Mouse (Mus musculus): ENCODE measurements around the gene Wt1.

The Wt1 gene

DNA sequence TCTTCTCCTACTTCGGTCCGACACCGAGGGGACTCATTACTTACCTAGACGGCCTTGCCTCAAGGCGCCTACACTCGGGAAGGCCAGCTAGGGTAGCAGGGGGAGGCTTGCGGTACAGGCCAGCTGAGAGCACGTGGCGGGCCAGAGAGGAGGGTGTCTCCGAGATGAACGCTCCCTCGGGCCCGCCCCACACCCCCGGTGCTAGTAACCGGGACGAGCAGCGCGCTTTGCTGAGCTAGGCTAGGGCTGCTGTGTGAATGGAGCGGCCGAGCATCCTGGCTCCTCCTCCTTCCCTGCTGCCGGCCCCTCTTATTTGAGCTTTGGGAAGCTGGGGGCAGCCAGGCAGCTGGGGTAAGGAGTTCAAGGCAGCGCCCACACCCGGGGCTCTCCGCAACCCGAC lies at the start of gene Wt1:
Wt1 (plus strand) TSS at position 251 of the 400 bp plus-strand sequence.
- no peak for DNase-seq (ENCODE audit: low spot score)

DNA sequence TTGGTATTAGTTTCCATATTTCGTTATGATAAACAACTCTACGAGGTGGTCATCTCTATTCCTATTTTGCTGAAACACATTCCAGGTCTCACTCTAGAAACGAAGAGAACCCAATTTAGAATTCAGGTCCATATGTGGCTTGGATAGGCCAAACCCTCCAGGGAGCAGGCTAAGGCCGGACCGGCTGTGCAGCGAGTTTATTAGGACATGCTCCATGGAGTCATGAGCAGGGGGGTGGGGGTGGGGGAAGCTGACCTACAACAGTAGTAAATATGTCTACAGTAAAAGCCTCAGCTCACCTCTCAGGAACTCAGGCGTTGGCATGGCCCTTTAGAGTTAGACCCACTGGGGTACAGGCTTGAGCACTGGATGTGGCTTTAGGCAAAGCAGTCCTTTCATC lies 49.2 kb upstream of the Wt1 start:
- no peak for DNase-seq (ENCODE audit: low spot score)

DNA sequence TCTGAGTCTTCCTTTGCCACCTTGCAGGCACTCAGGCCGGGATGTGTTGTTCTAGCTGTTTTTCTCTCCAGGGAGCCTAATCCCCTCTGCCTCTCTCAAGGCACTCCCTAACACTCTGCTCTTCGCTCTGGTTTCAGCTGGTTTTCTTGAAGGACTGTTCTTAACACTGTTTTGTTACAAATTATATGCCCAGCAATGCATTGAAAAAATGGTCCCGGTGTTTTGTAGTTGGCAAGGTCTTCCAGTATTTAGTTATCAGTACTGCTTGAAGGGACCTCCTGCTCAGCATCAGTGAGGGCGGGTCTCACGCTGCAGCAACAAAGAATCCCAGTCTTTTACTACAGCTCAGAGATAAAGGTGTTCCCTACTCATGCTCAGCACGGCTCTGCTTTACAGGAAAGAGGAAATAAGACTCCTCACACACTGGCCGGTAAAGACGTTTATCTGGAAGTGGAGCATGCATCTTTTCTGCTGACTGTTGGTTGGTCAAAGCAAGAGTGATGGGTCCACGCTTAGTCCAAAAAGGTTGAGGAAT lies 44.0 kb upstream of the Wt1 start:
- DNase-seq (ENCODE audit: low spot score) = no peak

DNA sequence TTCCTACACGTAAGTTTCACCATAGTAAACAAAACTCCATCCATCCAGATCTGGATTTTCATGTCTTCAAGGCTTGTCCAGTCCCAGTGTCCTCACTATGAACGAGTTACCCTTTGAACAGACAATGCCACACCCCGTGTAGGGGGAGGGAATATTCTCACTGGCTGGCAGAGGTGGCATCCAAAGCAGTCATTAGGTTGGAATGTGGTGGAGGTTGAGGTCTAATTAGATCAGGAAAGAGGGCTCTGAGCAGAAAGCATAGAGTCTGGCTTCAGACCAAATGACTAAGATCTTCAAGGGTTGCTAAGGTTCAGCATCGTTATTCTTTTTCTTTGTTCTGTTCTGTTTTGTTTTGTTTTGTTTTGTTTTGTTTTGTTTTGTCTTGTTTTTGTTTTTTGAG lies 42.3 kb upstream of the Wt1 start:
- DNase-seq (ENCODE audit: low spot score) = no peak

DNA sequence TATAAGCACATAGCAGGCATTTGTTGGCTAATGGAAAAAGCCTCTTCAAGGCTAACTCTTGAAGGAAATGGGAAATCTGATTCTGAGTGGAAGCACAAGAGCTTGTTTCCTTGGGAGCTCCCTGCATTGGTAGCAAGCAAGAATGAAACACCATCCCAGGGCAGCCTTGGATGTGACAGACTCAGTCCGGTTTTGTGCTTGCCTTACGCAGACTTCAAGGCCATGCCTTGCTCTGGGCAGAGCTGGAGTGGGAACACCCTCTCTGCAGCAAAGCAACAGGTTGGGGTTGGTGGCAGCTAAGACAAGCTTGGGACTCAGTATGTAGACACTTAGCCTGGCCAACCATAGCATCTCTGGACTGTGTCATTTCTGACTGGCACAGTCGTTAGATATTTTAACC lies 40.2 kb upstream of the Wt1 start:
- no peak for DNase-seq (ENCODE audit: low spot score)

DNA sequence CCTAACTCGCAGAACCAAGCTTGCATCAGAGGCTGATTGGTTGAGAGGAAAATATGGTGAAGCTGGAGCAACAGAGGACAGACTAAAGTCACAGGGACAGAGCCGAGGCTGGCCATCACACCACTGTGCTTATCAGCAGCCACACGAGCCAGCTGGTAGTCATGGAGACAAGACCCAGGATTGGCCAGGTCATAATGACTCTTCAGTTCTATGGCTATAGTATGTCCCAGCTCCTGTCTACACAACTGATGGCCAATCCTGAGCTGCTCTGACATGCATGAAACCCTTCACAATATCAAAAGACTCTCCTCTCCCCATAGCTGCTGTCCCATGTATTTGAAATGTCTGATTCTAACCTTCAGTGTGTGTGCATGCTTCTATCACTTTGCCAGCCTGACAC lies 38.3 kb upstream of the Wt1 start:
- no peak for DNase-seq (ENCODE audit: low spot score)

DNA sequence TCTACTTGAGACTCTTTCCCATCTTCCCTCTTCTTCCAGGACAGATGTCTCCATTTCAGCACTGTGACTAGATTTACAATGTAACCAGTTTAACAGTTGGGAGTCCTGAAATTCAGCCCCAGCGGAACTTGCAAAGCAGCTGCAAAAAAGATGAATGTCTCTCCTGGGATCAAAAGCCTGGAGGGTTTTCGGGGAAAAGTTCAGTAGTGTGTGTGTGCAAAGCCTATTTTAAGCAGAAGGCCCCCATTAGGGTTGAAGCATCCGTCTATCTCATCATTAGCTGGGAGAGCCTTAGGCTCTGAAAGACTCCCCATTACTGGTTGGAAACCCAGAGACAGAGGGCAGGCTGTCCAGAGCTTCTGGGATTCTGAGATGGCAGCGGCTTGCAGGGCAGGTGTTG lies 37.2 kb upstream of the Wt1 start:
- no peak for DNase-seq (ENCODE audit: low spot score)

DNA sequence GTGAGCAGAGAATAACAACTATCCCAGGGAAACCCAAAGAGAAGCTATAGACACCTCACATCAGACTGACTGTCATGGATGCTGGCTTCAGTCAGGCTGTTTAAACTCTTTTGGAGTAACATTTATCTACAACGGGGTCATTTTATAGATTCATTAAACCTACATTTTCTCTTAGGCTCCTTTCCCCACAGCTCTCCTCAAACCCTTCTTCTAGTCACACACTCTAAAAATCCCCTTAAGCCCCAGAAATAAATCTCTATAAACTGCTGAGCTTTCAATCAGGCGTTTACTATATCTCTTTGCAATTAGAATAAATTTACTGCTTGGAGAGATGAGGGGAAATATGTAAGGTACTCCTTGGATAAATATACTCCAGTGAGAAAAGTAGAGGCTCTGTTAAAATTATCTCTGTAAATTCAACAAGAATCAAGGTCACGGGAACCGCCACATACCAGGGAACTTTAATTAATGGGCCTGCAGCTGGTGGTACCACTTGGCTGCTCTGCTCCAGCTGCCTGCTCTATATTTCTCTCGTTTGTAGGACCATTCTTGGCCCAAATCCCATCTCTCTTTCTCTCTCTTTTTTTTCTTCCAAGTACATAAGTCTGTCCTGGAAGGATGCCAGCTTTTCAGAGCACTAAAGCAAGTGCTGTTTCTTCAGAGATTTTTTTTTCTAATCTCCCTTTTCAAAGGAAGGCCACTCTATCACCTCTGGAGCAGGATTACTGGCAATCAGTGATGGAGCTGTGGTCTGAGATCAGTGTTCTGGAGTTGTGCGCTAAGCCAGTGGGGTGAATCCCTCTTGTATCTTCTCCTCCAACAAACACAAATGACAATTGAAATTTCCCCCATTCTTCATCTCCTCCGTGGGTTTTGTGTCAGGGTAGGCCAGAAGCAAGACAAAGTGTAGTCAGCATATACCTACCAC lies 36.5 kb upstream of the Wt1 start:
- no peak for DNase-seq (ENCODE audit: low spot score)

DNA sequence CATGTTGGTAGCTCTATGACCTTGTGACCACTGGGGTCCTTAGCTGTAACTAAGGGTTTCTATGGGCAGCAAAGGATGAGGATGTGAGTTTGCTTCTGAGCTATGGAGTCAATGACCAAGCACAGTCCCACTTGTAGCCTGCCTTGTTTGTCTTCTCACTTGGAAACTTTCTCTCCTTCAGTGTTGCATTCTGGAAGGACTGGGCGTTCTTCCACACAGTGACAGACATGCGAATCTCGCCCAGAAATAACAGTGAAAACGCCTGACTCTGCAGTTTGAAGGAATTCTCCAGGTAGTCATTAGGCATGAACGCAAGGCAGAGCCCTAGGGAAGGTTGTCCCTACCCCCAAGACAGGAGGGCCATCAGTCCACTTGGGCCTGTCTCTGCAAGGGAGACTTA lies 35.3 kb upstream of the Wt1 start:
- DNase-seq (ENCODE audit: low spot score) = no peak

DNA sequence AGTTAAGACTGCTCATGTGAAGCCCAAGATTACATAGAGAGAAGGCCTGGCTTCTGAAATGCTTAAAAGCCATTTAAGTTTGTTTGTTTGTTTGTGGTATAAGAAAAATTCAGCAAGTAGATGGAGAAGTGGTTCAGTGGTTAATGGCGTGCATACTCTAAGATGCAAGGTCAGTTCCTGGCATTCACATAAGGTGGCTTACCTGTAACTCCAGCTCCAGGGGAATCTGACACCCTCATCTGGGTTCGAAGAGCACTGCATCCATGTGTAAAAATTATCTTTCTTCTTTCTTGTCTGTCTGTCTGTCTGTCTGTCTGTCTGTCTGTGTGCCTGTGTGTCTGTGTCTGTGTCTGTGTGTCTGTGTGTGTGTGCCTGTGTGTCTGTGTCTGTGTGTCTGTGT lies 34.6 kb upstream of the Wt1 start, which contains the start of gene Gm11060:
Gm11060 (plus strand) TSS at position 301 of the 400 bp plus-strand sequence.
- no peak for DNase-seq (ENCODE audit: low spot score)

DNA sequence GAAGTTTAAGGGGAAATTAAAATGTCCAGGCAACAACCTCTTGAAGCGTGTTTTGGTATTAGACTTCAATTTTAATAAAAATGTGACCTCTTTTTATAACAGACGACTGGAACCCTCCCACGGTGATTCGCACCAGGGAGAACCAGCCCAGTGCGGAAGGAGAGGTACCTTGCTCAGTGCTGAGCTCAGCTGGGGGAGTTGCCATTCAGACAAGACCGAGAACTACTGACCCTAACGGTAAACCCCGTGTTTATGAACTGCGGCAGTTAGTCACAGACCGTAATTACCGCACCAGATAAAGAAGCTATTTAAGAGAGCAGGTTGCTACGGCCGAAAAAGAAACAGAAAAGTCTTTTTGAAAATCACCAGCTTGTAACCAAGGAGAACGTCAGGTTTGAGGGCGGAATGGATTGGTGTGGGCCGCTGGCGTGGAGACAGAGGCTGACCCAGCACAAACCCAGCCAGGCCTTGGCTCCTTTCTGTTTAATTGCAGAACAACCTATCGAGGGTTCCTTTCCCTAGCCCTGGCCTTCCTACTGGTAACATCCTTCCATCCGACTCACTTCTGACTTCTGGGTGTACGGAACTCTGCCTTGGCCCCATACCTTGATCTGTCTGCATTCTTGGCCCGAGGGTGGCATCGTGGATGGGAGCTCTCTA lies 28.9 kb upstream of the Wt1 start:
- no peak for DNase-seq (ENCODE audit: low spot score)

DNA sequence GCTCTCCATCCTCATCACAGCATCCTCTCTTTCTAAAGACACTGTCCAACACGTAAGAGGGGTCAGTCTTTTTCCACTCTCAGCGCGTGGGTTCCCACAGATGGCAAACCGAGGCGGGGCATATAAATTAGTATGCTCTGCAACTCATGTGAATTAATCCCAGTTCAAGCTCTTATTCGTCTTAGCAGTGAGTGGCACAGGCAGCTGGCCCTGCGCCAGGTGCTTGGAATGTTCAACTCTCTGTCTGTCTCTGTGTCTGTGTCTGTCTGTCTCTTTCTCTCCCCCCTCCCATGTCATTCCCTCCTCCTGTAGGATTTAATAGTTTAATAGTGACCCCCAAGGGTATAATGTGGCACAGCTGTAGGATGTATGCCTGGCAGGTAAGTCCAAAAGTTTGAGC lies 26.9 kb upstream of the Wt1 start:
- DNase-seq (ENCODE audit: low spot score) = no peak

DNA sequence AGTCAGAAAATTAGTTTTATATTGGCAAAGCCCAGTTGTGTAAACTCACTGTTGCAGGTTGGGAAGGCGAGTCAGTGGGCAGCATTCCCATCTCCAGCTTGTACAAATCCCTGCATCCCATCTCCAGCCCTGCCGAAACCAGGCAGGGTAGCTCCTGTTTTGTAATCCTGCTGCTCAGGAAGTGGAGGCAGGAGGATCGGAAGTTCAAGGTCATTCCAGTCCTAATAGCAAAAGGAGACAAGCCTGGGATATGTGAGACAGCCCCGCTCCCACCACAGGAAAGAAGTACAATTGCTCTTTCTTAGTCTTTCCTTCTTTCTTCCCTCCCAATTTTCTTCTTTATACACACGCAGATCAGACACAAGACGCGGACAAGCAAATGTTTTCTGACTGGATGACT lies 25.8 kb upstream of the Wt1 start:
- no peak for DNase-seq (ENCODE audit: low spot score)

DNA sequence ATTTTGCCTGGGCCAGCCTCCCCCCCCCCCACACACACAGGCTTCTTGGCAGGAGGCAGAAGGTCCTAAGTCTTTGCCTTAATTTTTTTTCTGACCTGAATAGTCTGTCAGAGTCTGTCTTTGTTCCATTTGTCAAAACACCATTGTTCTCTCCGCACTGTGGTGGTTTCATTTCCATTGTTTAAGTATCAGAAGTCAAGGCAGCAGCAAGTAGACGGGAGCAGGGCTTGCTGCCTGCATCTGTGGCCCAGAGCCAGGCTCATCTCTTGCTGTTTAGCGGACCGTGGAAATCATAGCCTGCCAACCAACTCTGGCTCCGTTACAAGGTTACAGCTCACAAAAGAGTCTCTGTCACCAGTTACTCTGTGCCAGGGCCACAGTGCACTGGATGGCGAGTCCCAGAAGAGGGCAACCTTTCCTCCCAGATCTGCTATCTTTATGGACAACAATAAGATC lies 17.6 kb upstream of the Wt1 start:
- DNase-seq (ENCODE audit: low spot score) = no peak

DNA sequence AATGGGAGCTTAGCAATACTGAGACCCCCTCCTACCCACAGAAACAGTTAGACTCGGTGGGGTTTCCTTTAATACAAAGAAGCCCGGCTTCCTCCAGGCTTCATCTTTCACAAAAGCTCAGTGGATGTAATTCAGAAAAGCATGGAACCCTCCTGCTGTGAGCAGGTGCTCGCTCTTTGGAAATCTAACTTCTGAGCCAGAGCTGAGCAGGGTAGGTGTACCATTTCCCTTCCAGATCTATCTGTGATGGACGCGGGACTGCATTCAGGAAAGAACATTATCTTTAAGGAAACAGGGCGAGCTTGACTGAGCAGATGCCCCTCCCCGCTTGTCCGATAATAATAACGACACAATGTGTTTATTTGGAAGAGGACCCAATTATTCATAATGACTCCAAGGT lies 12.3 kb upstream of the Wt1 start:
- DNase-seq (ENCODE audit: low spot score) = no peak

DNA sequence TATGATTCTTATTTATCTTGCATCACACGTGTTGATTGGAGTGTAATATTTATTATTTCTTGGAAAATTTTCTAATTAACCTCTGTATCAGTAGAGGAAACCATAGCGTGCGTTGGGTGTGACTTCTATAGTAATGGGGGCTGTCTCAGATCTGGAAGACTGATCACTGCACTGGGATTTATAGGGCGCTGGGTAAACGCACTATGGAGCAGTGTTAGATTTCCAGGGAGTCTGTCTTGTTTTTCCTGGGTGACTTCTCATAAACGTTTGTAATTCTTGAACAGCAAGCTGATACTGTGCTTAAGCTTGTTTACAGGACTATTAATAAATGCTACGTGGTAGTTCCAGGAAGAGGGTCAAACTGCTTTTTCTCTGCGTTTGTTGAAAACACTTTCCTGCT lies 8.7 kb upstream of the Wt1 start:
- DNase-seq (ENCODE audit: low spot score) = no peak

DNA sequence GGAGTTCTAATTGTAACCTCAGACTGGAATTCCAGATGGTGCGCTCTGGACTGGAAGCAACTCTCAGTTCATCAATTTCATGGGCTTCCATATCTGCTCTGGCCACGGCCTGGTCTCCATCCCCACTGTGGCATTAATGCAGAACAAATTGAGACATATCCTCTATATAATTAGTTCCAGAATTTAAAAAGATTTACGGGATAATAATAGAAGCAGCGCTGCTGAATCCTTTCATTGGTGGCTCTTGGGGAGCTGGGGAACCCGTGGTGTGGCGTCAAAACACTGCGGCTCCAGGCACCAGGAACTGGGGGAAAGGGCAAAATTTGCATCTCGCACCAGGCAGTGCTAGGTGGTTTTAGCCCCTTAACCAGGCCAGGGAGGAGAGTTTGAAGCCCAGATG lies 4.1 kb upstream of the Wt1 start:
- DNase-seq (ENCODE audit: low spot score) = no peak

DNA sequence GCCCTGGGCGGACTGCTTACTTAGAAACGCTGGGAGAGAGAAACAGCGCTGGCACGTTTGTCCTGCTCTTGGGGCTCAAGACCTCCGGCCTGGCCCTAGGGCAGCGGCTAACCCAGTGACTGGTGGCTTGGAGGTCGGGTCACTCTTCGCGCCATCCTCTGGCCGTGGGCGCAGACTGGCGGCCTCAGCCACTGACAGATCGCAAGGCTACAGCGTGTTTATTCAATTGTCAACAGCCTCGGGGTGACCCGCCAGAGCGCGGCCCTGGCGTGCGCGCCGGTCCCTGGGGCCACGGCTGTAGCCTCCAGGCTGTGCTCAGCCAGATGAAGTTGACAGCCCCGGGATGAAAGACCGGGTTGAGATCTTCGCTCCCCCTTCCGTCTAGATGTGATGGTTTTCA lies 3.4 kb upstream of the Wt1 start:
- no peak for DNase-seq (ENCODE audit: low spot score)

DNA sequence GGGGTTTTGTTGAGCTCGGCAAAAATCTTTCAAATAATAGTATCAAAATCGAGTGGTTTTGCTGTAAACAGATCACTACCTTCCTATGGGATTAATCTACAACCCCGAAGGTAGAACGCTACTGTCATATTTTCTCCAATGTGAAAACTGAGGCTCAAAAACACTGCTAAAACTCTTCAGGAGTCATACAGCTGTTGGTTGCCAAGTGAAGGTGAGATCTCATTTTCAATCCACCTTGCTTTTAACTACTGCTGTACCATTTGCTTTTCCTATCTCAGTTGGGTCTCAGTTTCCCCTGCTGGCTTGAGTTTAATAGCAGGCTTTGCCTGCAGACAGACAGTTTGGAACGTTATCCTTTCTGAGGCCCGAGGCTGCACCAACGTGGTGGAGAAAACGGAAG lies 2.9 kb upstream of the Wt1 start:
- DNase-seq (ENCODE audit: low spot score) = no peak

DNA sequence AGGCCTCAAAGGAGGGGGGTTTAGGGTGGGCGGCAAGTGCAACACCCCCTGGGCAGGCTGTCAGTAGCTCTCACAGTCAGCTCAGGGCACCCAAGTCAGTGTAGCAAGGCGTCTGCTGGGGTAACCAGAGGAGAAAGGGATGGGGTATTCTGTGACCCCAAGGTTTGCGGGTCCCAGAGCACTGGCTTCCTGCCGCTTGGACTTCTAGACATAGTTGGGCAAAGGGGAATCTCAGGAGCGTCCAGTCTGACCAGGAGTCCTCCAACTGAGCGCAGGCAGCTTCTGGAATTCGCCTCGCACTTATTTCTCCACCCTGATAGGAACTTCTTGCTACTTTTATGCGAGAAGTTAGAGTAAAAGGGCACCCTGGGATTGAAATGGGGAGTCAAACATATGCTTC lies 2.4 kb upstream of the Wt1 start:
- no peak for DNase-seq (ENCODE audit: low spot score)

DNA sequence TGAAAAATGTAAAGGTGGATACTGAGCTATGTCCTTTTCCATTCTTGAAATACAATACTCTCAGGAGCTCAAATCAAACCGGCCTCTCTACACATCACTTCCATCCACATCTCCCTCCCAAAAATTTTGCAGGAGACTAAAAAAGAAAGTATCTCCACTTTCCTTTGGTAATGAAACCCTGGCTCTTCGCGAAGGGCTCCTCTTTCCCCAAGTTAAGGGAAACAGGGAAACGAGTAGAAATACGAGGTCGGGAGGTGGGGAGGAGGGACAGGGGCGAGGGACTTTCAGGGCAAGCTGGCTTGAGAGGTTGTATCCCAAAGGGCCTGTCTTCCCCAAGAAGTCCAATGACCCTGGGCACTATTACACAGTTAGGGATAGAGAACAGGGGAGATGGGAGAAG lies 1.9 kb upstream of the Wt1 start:
- DNase-seq (ENCODE audit: low spot score) = no peak

DNA sequence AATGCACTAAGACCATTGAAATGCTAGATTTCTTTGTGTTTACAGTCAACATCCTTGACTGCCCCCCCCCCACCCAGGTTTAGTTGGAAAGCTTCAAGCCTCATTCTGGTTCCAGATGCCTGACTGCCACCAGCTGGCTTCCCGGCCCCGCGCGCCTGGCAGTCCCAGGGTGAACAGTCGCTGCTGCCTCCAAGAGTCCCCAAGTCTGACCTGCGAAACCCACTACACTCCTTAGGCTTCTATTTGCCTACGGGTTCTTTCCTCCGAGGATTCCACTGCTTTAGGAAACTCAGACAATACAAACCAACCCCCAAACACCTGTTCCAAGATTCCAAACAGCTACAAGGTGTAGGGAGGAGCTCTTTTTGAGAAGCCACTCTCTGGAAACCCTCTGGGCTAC lies 1.1 kb upstream of the Wt1 start:
- DNase-seq (ENCODE audit: low spot score) = no peak

DNA sequence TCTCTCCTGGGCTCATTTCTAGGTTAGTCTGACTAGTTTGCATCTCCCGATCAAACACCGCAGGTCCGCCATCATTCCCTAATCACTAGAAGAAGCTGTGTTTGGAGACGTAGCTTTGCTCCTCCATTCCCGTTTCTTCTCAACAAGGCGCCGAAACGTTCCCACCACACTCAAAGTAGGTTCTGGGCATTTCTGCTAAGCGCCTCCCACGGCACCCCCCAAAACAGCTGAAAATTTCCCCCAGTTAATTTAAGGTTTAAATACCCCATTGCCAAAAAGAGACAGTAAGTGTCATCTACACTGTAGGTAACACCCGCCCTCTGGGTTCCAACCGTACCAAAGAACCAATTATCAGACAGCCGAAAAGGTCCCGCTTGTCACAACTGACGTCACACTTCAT lies 688 bp upstream of the Wt1 start:
- no peak for DNase-seq (ENCODE audit: low spot score)

Data from T-cell, adult 2 months (primary cell).